Mouse (Mus musculus): ENCODE data around the gene Gm428. TPM values are rescaled to one million over a fixed set of nuclear protein-coding genes. Genes with fewer than 3 reads are reported as not detected.
"Not testable (repeated sequence)": the region's sequence is repeated elsewhere in the genome, so short reads cannot be mapped to it uniquely, and the experiment has no call there.

Gm428 gene
- not detected for total RNA-seq (2021)
- long read RNA-seq, result 0 reads

DNA sequence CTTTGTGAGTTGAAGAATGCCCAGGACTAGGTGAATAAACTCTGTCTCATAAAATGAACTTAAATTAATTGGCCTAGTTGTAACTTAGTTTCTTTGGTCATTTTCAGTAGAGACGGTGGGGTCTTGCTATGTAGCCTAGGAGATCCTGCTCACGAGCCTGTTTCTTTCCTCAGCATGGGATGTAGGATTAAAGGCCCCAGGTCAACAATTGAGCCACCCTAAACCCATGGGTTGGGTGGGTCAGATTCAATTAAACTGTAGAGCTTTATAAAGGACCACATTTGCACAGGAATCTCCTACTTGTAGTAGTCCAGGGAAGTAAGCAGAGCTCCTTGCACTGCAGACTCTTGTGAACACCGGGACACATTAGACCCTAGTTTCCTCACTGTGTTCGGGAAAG lies at the start of gene Gm428:
Gene Gm428, plus strand, starts transcription at position 301 of the 400 bp plus-strand sequence.
- DNase-seq (ENCODE audit: low spot score in 2 of 2), result not testable (repeated sequence)

- DNase-seq (ENCODE audit: low spot score in 2 of 2), result not testable (repeated sequence)
These were observed 45.5 kb upstream of the Gm428 start, which contains the start of gene Gm11236 for GRCm38 (mm10) chr4:73637821-73638220. Gm11236 (plus strand) TSS chr4:73638121.

- DNase-seq (ENCODE audit: low spot score in 2 of 2), result not testable (repeated sequence)
These were observed 21.5 kb upstream of the Gm428 start for GRCm38 (mm10) chr4:73661864-73662263.

DNA sequence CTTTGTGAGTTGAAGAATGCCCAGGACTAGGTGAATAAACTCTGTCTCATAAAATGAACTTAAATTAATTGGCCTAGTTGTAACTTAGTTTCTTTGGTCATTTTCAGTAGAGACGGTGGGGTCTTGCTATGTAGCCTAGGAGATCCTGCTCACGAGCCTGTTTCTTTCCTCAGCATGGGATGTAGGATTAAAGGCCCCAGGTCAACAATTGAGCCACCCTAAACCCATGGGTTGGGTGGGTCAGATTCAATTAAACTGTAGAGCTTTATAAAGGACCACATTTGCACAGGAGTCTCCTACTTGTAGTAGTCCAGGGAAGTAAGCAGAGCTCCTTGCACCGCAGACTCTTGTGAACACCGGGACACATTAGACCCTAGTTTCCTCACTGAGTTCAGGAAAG lies 15.3 kb upstream of the Gm428 start, which contains the start of gene Gm11239:
Gene Gm11239, plus strand, starts transcription at position 301 of the 400 bp plus-strand sequence.
- DNase-seq (ENCODE audit: low spot score in 2 of 2), result not testable (repeated sequence)

- no peak for DNase-seq (ENCODE audit: low spot score in 2 of 2)
These were observed 35.4 kb downstream of the Gm428 start for GRCm38 (mm10) chr4:73718761-73719160.

DNA sequence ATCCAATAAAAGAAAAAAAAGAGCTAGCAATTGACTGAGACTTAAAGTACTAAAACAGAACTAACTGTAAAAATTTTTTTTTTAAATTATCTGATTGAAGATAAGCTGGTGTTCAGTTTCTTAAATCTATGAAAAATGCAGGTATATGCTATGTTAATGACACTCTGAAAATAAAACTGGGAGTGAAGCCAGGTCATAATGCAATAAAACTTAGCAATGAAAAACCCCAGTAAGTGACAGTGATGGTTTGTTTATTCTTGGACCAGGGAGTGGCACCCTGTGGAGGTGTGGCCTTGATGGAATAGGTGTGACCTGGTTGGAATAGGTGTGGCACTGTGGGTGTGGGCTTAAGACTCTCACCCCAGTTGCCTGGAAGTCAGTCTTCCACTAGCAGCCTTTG lies 36.5 kb downstream of the Gm428 start:
- no peak for DNase-seq (ENCODE audit: low spot score in 2 of 2)

Other genes starting within 250 kb of the Gm428 start
- gene Gm11238, start 75.6 kb upstream of the Gm428 start, total RNA-seq (2021), result not detected
- gene Gm11237, start 60.5 kb upstream of the Gm428 start, total RNA-seq (2021), result not detected
- gene Gm11236, start 45.4 kb upstream of the Gm428 start, total RNA-seq (2021), result not detected
- not detected for gene Gm11239, start 15.2 kb upstream of the Gm428 start, total RNA-seq (2021)
- 1 to 10 TPM in 1 of 2 experiments, under 1 TPM in 1; 0.58 to 1.1 TPM for gene Rasef, start 107.5 kb downstream of the Gm428 start, total RNA-seq (2021)
- not detected for gene Gm11758, start 192.8 kb downstream of the Gm428 start, total RNA-seq (2021)
- gene Gm11757, start 207.6 kb downstream of the Gm428 start, total RNA-seq (2021), result not detected
- gene Gm13871, start 222.4 kb downstream of the Gm428 start, total RNA-seq (2021), result not detected
- not detected for gene Gm11756, start 237.2 kb downstream of the Gm428 start, total RNA-seq (2021)

Measured in layer of hippocampus, postnatal 10 days (tissue).